Mouse (Mus musculus): ENCODE measurements around the gene Scaf11. TPM values are rescaled to one million over a fixed set of nuclear protein-coding genes. Genes with fewer than 3 reads are reported as not detected.

The Scaf11 gene
- polyA plus RNA-seq, 1 experiment from 2014 or later = 112 TPM

GRCm38 (mm10) chr15:96466362-96466903 lies 5.8 kb upstream of the Scaf11 start:
- DNase-seq = no peak
- Histone ChIP-seq H3K9me3 (ENCODE audit: low read depth, low read length) (no peaks in the 10 kb centered on the region), H3K27me3 (ENCODE audit: insufficient read depth, low read length) (no peaks in the 10 kb centered on the region), H3K4me1 (ENCODE audit: insufficient read depth) (0 out of 2 replicates have a peak, but pooled peaks cover 3% of the 10 kb centered on the region), H3K4me3 (ENCODE audit: low read depth, low read length) (no peak overlapping the region), H3K36me3 (ENCODE audit: insufficient read depth) (no peaks in the 10 kb centered on the region), H3K4me2 (no peak overlapping the region), H3K27ac (ENCODE audit: low read depth) (no peak overlapping the region), H3K9ac (no peak overlapping the region)
- WGBS = 88% methylated on average over 13 of the region's 13 CpGs
- TF ChIP-seq CTCF (IDR thresholded peaks at IDR 0.05; ENCODE audit: low read depth) = no peak
- no peak for ATAC-seq (ENCODE audit: insufficient read depth)

- H3K9ac ChIP-seq = no peak overlapping the region
- 0 out of 2 replicates have a peak, but pooled peaks cover 3% of the 10 kb centered on the region for H3K4me1 ChIP-seq (ENCODE audit: insufficient read depth)
- ATAC-seq (ENCODE audit: insufficient read depth) (no peak), DNase-seq (no peak)
- no peak for TF ChIP-seq CTCF (IDR thresholded peaks at IDR 0.05; ENCODE audit: low read depth)
- H3K4me3 ChIP-seq (ENCODE audit: low read depth, low read length) = no peak overlapping the region
- no peaks in the 10 kb centered on the region for H3K27me3 ChIP-seq (ENCODE audit: insufficient read depth, low read length)
- H3K4me2 ChIP-seq = no peak overlapping the region
- 85% methylated on average over 11 of the region's 11 CpGs for WGBS
- H3K27ac ChIP-seq (ENCODE audit: low read depth) = no peak overlapping the region
- H3K36me3 ChIP-seq (ENCODE audit: insufficient read depth) = no peaks in the 10 kb centered on the region
- no peaks in the 10 kb centered on the region for H3K9me3 ChIP-seq (ENCODE audit: low read depth, low read length)
These were observed 4.4 kb upstream of the Scaf11 start for GRCm38 (mm10) chr15:96465076-96465475.

- Histone ChIP-seq H3K4me3 (ENCODE audit: low read depth, low read length) (no peak overlapping the region), H3K9me3 (ENCODE audit: low read depth, low read length) (no peaks in the 10 kb centered on the region), H3K27me3 (ENCODE audit: insufficient read depth, low read length) (no peaks in the 10 kb centered on the region), H3K9ac (no peak overlapping the region), H3K4me2 (no peak overlapping the region), H3K27ac (ENCODE audit: low read depth) (no peak overlapping the region), H3K36me3 (ENCODE audit: insufficient read depth) (no peaks in the 10 kb centered on the region), H3K4me1 (ENCODE audit: insufficient read depth) (0 out of 2 replicates have a peak, but pooled peaks cover 5% of the 10 kb centered on the region)
- ATAC-seq (ENCODE audit: insufficient read depth) (no peak), DNase-seq (no peak)
- TF ChIP-seq CTCF (IDR thresholded peaks at IDR 0.05; ENCODE audit: low read depth) = no peak
- WGBS = 95% methylated on average over 15 of the region's 15 CpGs
These were observed 3.2 kb upstream of the Scaf11 start for GRCm38 (mm10) chr15:96463821-96464220.

GRCm38 (mm10) chr15:96462611-96463010 lies 2.0 kb upstream of the Scaf11 start:
- ATAC-seq (ENCODE audit: insufficient read depth) (no peak), DNase-seq (no peak)
- 0 out of 2 replicates have a peak, but pooled peaks cover 6% of the 10 kb centered on the region for H3K4me1 ChIP-seq (ENCODE audit: insufficient read depth)
- H3K4me2 ChIP-seq = 0 out of 2 replicates have a peak overlapping the region, but pooled peaks have one; percentile 94
- H3K36me3 ChIP-seq (ENCODE audit: insufficient read depth) = no peaks in the 10 kb centered on the region
- 90% methylated on average over 3 of the region's 3 CpGs for WGBS
- no peaks in the 10 kb centered on the region for H3K9me3 ChIP-seq (ENCODE audit: low read depth, low read length)
- no peaks in the 10 kb centered on the region for H3K27me3 ChIP-seq (ENCODE audit: insufficient read depth, low read length)
- no peak for TF ChIP-seq CTCF (IDR thresholded peaks at IDR 0.05; ENCODE audit: low read depth)
- no peak overlapping the region for H3K4me3 ChIP-seq (ENCODE audit: low read depth, low read length)
- no peak overlapping the region for H3K9ac ChIP-seq
- no peak overlapping the region for H3K27ac ChIP-seq (ENCODE audit: low read depth)

- Histone ChIP-seq H3K4me1 (ENCODE audit: insufficient read depth) (0 out of 2 replicates have a peak, but pooled peaks cover 6% of the 10 kb centered on the region), H3K9ac (peak overlapping the region; percentile 87)
- DNase-seq = peak; percentile 63
These were observed 1.2 kb upstream of the Scaf11 start for GRCm38 (mm10) chr15:96461541-96462512.

GRCm38 (mm10) chr15:96460451-96460729 lies 253 bp downstream of the Scaf11 start:
- Histone ChIP-seq H3K4me3 (ENCODE audit: low read depth, low read length) (peak overlapping the region; percentile 89), H3K9ac (peak overlapping the region; percentile 98), H3K4me1 (ENCODE audit: insufficient read depth) (0 out of 2 replicates have a peak, but pooled peaks cover 10% of the 10 kb centered on the region), H3K36me3 (ENCODE audit: insufficient read depth) (no peaks in the 10 kb centered on the region), H3K4me2 (peak overlapping the region; percentile 94), H3K9me3 (ENCODE audit: low read depth, low read length) (no peaks in the 10 kb centered on the region), H3K27ac (ENCODE audit: low read depth) (peak overlapping the region; percentile 100), H3K27me3 (ENCODE audit: insufficient read depth, low read length) (no peaks in the 10 kb centered on the region)
- ATAC-seq (ENCODE audit: insufficient read depth) (no peak), DNase-seq (no peak)
- 0% methylated on average over 46 of the region's 50 CpGs for WGBS
- no peak for TF ChIP-seq CTCF (IDR thresholded peaks at IDR 0.05; ENCODE audit: low read depth)

More at GRCm38 (mm10) chr15:96461541-96462512, 1.2 kb upstream of the Scaf11 start:
- Histone ChIP-seq H3K9me3 (ENCODE audit: low read depth, low read length) (no peaks in the 10 kb centered on the region), H3K27ac (ENCODE audit: low read depth) (peak overlapping the region; percentile 97), H3K27me3 (ENCODE audit: insufficient read depth, low read length) (no peaks in the 10 kb centered on the region), H3K36me3 (ENCODE audit: insufficient read depth) (no peaks in the 10 kb centered on the region), H3K4me3 (ENCODE audit: low read depth, low read length) (peak overlapping the region; percentile 89), H3K4me2 (peak overlapping the region; percentile 94)
- peak; percentile 40; the same call in 1 of the 2 replicates for TF ChIP-seq CTCF (IDR thresholded peaks at IDR 0.05; ENCODE audit: low read depth)
- WGBS = 7% methylated on average over 22 of the region's 22 CpGs
- peak; percentile 38 for ATAC-seq (ENCODE audit: insufficient read depth)
